Mouse (Mus musculus) midbrain, embryonic 15.5 days (tissue): ENCODE measurements at regions not wholly inside any gene's neighbourhood (a gene's known extent, or its start where the extent isn't known, plus 50 kb on each side); places are given as distances from the start of the nearest gene placed in this dataset.

Source experiments
- ATAC-seq: fragments of 200-750 bp; cut with Nextera tagmentation; replicated peaks from 2 replicates; pipeline ENCODE4 v1.8.0; 2017; ENCODE audit warnings: moderate TSS enrichment
- H3K27ac ChIP-seq: fragments of 300-500 bp; sonication (generic); 2 replicates; pipeline ENCODE4 v1.5.1; 2015; ENCODE audit warnings: mild to moderate bottlenecking, inconsistent platforms
- H3K27me3 ChIP-seq: fragments of 300-500 bp; sonication (generic); replicated peaks from 2 replicates; pipeline ENCODE4 v1.6.1; 2015; ENCODE audit warnings: inconsistent platforms
- H3K36me3 ChIP-seq: fragments of 300-500 bp; sonication (generic); replicated peaks from 2 replicates; pipeline ENCODE4 v1.6.1; 2015; ENCODE audit warnings: inconsistent platforms
- H3K4me1 ChIP-seq: fragments of 300-500 bp; sonication (generic); 2 replicates; pipeline ENCODE4 v1.6.1; 2015; ENCODE audit warnings: inconsistent platforms
- H3K4me2 ChIP-seq: fragments of 300-500 bp; sonication (generic); 2 replicates; pipeline ENCODE4 v1.6.1; 2015; ENCODE audit warnings: inconsistent platforms, mild to moderate bottlenecking, moderate library complexity
- H3K4me3 ChIP-seq: fragments of 300-500 bp; sonication (generic); 2 replicates; pipeline ENCODE4 v1.5.1; 2015; ENCODE audit warnings: mild to moderate bottlenecking, inconsistent platforms
- H3K9ac ChIP-seq: fragments of 300-500 bp; sonication (generic); 2 replicates; pipeline ENCODE4 v1.6.1; 2015; ENCODE audit warnings: mild to moderate bottlenecking, inconsistent platforms
- H3K9me3 ChIP-seq: fragments of 300-500 bp; sonication (generic); 2 replicates; pipeline ENCODE4 v1.6.1; 2016; ENCODE audit warnings: inconsistent platforms
- WGBS: fragments of 180-500 bp; shearing (Covaris S2); methylation state at CpG from one replicate; pipeline ENCODE4 v1.1.7; 2015; ENCODE audit warnings: mixed read lengths; 5-methylcytosine and 5-hydroxymethylcytosine counted together

DNA sequence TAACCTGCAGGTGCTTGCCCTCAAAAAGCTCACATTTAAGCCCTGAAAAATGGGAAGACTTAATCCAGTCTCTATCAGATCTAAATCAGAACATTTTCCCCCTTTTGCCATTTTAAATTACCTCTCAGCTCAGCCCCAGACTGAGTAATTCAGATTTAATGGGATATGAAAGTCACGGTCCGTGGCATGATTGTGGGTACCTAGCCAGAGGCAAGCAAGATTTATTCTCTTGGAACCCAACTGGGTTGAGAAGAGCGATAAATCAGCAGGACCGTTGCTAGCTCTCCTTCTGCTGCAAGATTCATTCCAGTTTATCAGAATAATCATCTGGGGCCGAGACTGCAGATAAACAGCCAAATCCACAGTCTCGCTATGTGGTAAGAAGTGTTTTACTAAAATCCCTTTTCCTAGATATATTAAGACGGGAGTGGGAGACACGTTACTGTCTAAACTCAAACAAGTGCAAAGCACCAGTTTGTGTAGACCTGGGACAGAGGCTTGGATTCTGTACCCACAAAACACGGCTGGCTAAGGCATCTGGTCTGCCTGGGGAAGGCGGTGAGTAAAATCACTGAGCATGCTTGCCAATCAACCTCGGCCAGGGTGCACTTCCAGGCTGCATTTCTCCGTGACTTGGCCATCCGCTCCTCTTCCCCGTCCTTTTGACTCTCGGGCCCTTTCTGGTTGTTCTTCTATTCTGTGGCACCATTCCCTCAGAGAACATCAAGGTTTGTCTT, 282.2 kb upstream of the Chd6 start:
- Histone ChIP-seq H3K4me2 (no peak overlapping the region), H3K36me3 (no peaks in the 10 kb centered on the region), H3K27ac (0 out of 2 replicates have a peak overlapping the region, but pooled peaks have one; percentile 0), H3K27me3 (no peaks in the 10 kb centered on the region), H3K4me3 (no peak overlapping the region), H3K4me1 (peaks cover 11% of the 10 kb centered on the region; the same call in 1 of the 2 replicates), H3K9me3 (no peaks in the 10 kb centered on the region), H3K9ac (no peak overlapping the region)
- 50% methylated on average over 15 of the region's 15 CpGs for WGBS
- no peak for ATAC-seq

DNA sequence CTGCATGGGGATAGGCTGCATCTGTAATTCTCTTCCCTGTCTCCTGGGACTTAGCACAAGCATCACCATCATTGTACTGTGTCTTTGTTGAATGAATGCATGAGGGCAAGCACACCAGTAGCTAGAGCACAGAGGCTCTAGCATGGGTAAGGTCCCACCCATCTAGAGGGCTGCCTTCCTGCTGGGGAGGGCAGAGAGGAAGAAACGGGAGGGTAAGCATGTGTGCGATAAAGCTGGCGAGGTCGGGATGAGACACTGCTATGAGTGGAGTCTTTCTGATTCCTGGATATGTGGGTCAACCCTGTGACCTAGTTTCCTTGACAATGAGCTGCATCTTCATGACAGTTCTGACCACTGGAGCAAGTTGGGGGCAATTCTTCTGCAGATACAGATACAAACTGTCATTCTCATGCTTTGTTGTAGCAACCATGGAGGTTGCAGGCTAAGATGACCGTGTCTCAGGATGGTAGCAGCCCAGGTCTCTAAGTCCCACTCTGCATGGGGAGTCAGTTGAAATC, 280.5 kb upstream of the Chd6 start:
- Histone ChIP-seq H3K4me1 (peaks cover 11% of the 10 kb centered on the region; the same call in 1 of the 2 replicates), H3K4me3 (no peak overlapping the region), H3K9ac (no peak overlapping the region), H3K4me2 (no peak overlapping the region), H3K9me3 (no peaks in the 10 kb centered on the region), H3K27ac (no peak overlapping the region), H3K36me3 (no peaks in the 10 kb centered on the region), H3K27me3 (no peaks in the 10 kb centered on the region)
- no peak for ATAC-seq
- 80% methylated on average over 5 of the region's 5 CpGs for WGBS

DNA sequence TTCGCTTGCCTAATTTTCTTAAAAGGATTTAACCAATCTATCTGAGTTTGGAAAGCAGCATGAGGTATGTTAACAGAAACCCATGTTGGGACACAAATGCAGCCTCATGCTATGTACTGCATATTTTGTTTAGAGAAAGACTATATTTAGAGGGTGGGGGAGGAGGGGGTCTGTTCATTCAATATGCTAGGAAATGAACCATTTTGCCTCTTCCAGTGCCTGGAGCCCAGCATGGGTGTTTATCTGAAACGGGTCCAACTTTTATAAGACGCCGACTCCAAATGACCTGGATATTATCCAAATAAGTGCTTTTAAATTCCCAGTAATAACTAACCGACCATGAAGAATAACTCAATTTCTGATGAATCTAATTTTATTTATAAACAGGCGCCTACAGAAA, 278.2 kb upstream of the Chd6 start:
- H3K4me2 ChIP-seq = no peak overlapping the region
- H3K4me1 ChIP-seq = peaks cover 11% of the 10 kb centered on the region; the same call in 1 of the 2 replicates
- H3K36me3 ChIP-seq = no peaks in the 10 kb centered on the region
- H3K4me3 ChIP-seq = no peak overlapping the region
- no peak overlapping the region for H3K27ac ChIP-seq
- ATAC-seq = no peak
- H3K9me3 ChIP-seq = no peaks in the 10 kb centered on the region
- whole genome bisulfite sequencing = 80% methylated on average over 6 of the region's 6 CpGs
- no peak overlapping the region for H3K9ac ChIP-seq
- no peaks in the 10 kb centered on the region for H3K27me3 ChIP-seq

DNA sequence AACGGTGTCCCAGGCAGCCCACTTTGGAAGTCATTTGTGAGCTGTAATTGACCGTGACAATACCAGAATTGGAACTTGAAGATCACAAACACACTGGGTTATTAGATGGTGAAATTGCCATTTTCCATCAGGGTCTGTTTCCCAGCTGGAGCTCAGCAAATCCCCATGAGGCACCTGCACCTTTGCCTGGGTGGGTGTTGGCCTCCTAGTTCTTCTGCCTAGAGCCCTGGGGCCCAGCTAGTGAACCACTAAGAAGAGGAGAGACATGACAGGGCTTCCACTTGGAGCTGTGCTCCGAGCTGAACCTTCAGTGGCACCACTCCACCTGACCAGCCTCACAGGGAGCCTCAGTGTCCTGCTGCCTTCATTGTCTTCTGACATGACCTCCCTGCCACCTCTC, 273.5 kb upstream of the Chd6 start:
- ATAC-seq = no peak
- 51% methylated on average over 3 of the region's 3 CpGs for WGBS
- Histone ChIP-seq H3K9me3 (no peaks in the 10 kb centered on the region), H3K9ac (no peak overlapping the region), H3K4me2 (no peak overlapping the region), H3K4me3 (no peak overlapping the region), H3K27me3 (no peaks in the 10 kb centered on the region), H3K27ac (no peak overlapping the region), H3K4me1 (no peaks in the 10 kb centered on the region), H3K36me3 (no peaks in the 10 kb centered on the region)

DNA sequence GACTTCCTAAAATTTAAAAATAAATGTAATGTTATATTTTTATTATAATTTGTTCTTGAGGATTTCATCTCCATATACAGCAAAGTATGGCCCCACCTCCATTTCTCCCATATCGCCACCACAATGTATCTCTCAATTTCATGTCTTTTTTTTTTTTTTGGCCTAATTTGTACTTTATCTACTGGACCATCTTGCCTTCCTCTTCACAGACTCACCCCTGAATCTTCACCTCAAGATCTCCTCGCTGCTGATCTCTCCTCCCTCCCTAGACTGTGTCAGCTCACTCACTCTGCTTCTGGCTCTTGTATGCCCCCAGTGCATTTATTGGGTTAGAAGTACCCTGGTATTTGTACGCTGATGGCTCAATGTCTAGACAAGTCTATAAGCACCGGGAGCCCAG, 269.4 kb upstream of the Chd6 start:
- Histone ChIP-seq H3K4me3 (no peak overlapping the region), H3K27ac (no peak overlapping the region), H3K27me3 (no peaks in the 10 kb centered on the region), H3K4me1 (no peaks in the 10 kb centered on the region), H3K9me3 (no peaks in the 10 kb centered on the region), H3K36me3 (no peaks in the 10 kb centered on the region), H3K4me2 (no peak overlapping the region), H3K9ac (no peak overlapping the region)
- no peak for ATAC-seq
- WGBS = 95% methylated on average over 4 of the region's 4 CpGs

DNA sequence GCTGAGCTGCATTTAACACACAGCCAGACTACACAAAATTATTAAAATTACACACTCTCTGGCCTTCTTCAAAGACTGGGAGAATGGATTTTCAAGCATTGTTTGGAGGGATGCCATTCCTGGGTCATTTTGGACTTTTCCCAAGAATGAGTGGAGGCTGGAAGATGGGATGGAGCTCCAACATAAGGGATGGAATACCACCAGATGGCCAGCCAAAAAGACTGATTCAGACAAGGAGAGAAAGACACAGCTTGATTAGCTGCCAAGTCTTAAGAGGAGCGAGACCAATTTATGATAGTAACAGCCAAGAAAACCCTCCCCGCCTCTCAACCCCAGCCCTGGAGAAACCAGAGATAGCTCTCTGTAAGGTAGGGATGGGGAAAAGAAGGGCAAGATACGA, 253.4 kb upstream of the Chd6 start:
- no peaks in the 10 kb centered on the region for H3K27me3 ChIP-seq
- H3K9ac ChIP-seq = no peak overlapping the region
- no peak overlapping the region for H3K4me3 ChIP-seq
- no peaks in the 10 kb centered on the region for H3K9me3 ChIP-seq
- WGBS = 86% methylated on average over 3 of the region's 3 CpGs
- ATAC-seq = no peak
- no peak overlapping the region for H3K27ac ChIP-seq
- no peaks in the 10 kb centered on the region for H3K4me1 ChIP-seq
- H3K36me3 ChIP-seq = no peaks in the 10 kb centered on the region
- no peak overlapping the region for H3K4me2 ChIP-seq

DNA sequence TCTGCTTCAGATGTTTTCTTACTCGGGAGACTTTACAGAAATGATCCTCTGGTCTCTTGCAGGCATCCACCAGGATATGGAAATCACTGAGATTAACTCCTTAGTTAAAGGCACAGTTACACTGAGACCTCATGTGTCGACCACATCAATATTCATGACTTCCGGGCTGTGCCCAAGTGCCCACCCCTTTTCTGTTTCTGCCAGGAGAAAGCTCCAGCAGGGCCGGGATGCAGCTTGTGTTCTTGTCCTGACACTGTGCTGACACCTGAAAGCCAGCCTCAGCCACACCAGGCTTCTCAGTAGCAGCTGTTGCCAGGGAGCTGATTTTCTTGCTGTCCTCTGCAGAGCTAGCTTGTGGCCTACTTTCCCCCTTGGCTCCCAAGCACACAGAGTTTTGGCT, 240.2 kb upstream of the Chd6 start:
- Histone ChIP-seq H3K9me3 (no peaks in the 10 kb centered on the region), H3K27ac (no peak overlapping the region), H3K27me3 (no peaks in the 10 kb centered on the region), H3K36me3 (no peaks in the 10 kb centered on the region), H3K9ac (no peak overlapping the region), H3K4me2 (no peak overlapping the region), H3K4me3 (no peak overlapping the region), H3K4me1 (peaks cover 8% of the 10 kb centered on the region; the same call in 1 of the 2 replicates)
- ATAC-seq = no peak
- WGBS = 7% methylated on average over 4 of the region's 4 CpGs

DNA sequence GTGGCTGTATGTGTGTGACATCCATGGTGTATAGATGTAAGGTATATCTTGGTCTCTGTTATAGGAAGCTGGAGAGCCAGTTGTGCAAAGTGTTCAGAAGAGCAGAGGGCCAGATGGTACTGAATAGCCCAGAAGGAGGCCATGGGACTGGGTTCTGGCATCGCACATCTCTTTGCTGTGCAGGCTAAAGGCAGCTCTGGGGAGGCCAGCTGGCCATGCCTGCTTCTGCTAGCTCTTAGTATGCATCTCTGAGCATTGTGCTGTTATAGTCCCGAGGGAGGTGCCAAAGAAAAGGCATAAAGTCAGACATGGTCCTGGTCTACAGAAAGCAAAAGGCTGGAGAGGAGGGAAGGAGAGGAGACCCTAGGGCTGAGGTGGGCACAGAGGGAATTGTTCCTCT, 235.1 kb upstream of the Chd6 start:
- WGBS = 55% methylated on average over 2 of the region's 2 CpGs
- H3K4me1 ChIP-seq = peaks cover 34% of the 10 kb centered on the region
- no peak for ATAC-seq

DNA sequence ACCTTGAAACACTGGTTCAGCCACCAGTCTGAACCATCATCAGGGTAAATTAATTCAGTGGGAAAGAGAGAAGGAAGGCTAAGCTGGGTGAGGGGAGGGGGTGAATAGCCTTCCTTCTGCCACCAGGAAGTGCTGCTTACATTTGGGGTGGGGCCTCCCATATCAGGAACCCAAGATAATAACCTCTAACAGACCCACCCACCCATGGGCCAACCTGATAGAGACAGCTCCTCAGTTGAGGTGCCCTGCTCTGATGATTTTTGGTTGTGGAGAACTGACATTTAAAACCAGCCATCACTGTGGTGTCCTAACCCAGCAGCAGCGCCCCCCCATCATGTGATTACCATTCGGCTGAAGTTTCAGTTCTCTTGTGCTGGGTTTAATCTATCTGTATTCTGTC, 233.8 kb upstream of the Chd6 start:
- Histone ChIP-seq H3K27ac (no peak overlapping the region), H3K4me2 (no peak overlapping the region), H3K27me3 (0 out of 2 replicates have a peak, but pooled peaks cover 8% of the 10 kb centered on the region), H3K9ac (no peak overlapping the region), H3K4me1 (peaks cover 34% of the 10 kb centered on the region), H3K4me3 (no peak overlapping the region), H3K9me3 (no peaks in the 10 kb centered on the region), H3K36me3 (no peaks in the 10 kb centered on the region)
- WGBS = 83% methylated on average over 2 of the region's 2 CpGs
- no peak for ATAC-seq

More for the DNA sequence above, 235.1 kb upstream of the Chd6 start:
- no peak overlapping the region for H3K27ac ChIP-seq
- no peak overlapping the region for H3K9ac ChIP-seq
- H3K9me3 ChIP-seq = no peaks in the 10 kb centered on the region
- H3K4me3 ChIP-seq = no peak overlapping the region
- no peaks in the 10 kb centered on the region for H3K36me3 ChIP-seq
- no peak overlapping the region for H3K4me2 ChIP-seq
- H3K27me3 ChIP-seq = 0 out of 2 replicates have a peak, but pooled peaks cover 8% of the 10 kb centered on the region

DNA sequence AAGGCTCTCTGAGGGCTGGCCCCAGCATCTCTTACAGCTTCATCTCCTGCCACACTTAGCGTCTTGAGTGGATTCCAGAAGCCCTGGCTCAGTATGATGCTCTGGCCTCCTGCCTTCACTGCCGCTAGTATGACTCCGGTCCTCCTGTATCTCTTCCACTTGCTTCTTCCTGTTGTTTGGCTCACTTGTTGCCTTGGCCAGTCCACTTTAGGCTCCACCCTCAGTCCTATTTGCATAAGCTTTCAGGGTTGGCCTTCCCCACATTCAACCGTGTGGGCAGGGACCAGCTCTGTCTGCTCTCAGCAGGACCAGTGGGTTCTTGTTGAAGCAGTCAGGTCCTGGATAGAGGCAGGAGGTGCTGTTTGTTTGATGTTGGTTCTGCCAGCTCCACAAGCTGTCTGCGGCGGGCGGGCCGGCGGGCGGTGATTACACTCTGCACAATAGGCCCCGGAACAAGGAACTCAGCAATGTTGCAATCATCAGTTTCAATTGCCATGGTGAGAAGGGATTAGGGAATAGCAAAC, 232.6 kb upstream of the Chd6 start:
- no peak overlapping the region for H3K4me3 ChIP-seq

DNA sequence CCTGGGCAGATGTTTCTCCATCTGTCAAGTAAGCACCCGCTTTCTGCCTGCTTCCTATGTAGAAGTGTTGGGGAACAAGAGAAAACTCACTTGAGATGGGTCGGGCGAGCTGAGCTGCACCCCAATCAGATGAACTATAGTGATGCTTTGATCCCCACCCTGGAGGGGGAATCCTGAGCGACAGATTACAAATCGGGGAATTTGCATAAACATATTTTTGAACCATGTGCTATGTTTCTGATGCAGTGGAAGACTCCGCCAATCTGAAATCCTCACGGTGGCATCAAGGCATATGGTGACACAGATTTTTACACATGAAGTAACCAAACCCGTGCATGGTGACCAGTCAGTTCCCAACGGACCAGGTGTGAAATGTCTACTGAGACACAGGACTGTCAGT, 231.4 kb upstream of the Chd6 start:
- H3K36me3 ChIP-seq = no peaks in the 10 kb centered on the region
- no peak for ATAC-seq
- WGBS = 54% methylated on average over 9 of the region's 9 CpGs
- no peak overlapping the region for H3K27ac ChIP-seq
- no peak overlapping the region for H3K4me2 ChIP-seq
- no peaks in the 10 kb centered on the region for H3K9me3 ChIP-seq
- H3K9ac ChIP-seq = no peak overlapping the region
- 0 out of 2 replicates have a peak, but pooled peaks cover 8% of the 10 kb centered on the region for H3K27me3 ChIP-seq
- peaks cover 34% of the 10 kb centered on the region for H3K4me1 ChIP-seq
- H3K4me3 ChIP-seq = no peak overlapping the region

More for the DNA sequence above, 232.6 kb upstream of the Chd6 start:
- H3K4me2 ChIP-seq = peak overlapping the region; percentile 16
- H3K27ac ChIP-seq = peak overlapping the region; percentile 39; the same call in 1 of the 2 replicates
- 0 out of 2 replicates have a peak, but pooled peaks cover 8% of the 10 kb centered on the region for H3K27me3 ChIP-seq
- H3K4me1 ChIP-seq = peaks cover 34% of the 10 kb centered on the region
- no peak overlapping the region for H3K9ac ChIP-seq
- H3K9me3 ChIP-seq = no peaks in the 10 kb centered on the region
- no peaks in the 10 kb centered on the region for H3K36me3 ChIP-seq
- WGBS = 2% methylated on average over 11 of the region's 11 CpGs
- ATAC-seq = peak; percentile 74

DNA sequence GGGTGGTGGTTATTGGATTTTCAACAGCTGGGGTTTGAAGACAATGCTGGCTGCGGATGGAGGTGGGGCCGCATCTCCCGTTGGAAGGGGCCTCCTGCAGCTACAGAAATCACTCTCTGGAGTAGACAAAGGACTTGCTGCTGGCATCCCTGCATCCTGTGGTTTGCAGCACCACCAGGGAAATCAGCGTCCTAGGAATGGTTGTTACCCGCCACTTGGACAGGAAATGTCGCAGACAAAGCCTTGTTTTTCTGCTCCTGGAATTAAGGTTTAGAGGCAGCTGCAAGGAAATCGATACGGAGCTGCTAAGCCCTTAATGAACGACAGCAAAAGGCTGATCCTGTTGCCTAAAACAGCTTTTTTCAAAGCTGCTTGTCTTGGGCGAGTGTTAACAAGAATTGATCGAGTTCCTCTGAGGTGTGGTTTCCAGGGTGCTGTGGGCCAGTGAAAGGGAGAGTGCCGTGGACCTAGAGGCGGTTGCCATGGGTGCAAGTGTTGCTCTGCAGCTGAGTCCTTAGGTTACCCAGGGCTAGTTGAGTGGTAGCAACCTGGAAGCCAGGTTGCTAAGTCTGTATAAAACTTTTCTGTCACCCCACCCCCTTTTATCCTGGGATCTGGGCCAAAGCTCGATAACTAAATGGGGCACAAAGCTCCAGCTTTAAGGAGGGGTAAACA, 230.6 kb upstream of the Chd6 start:
- Histone ChIP-seq H3K36me3 (no peaks in the 10 kb centered on the region), H3K27ac (peak overlapping the region; percentile 73), H3K4me3 (no peak overlapping the region), H3K4me1 (peaks cover 34% of the 10 kb centered on the region), H3K9ac (no peak overlapping the region), H3K4me2 (peak overlapping the region; percentile 24; the same call in 1 of the 2 replicates), H3K27me3 (0 out of 2 replicates have a peak, but pooled peaks cover 11% of the 10 kb centered on the region), H3K9me3 (no peaks in the 10 kb centered on the region)
- ATAC-seq = peak; percentile 68
- WGBS = 4% methylated on average over 14 of the region's 14 CpGs
